ENCODE assay signal across 10 mouse cellular contexts in the genomic region with DNA sequence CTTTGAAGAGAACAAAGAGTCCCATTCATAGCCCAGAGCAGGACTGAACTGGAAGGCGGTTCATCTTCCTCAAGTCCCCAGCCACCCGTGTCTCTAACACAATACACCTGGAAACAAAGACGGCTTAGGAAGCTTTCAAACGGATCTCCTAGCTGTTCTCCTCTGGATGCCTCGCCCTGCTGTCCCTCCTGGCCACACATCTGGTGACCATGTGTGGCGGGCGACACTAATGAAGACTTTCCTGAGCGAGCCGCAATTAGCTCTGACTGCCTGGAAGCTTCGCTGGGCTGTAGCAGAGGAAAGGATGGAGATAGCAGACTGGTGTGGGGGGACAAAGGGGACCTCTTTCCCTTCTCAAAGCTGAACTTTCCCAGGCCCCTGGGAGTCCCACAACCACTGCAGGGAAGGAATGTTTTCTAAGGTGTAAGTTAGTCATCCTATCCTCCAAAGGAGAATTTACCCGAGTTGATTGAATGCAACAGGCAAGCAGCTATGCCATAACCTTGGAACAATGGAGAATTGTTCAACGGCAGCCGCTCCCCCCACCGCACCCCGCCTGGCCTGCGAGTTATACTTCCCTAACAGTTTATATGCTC.
A peak's percentile ranks its signal among the peaks of the same experiment; 100 is the strongest.
DNase-seq lines count a peak whose midpoint lies in the region; ATAC-seq and TF ChIP-seq lines count a peak whose summit lies in the region.
"Had no signal": no experiment of that assay in that cellular context is flagged by ENCODE, and none has a peak within 500 bp of the region (broad histone marks: within the 10 kb centered on the region; RNA-seq: fewer than 3 reads in every experiment).

No protein-coding gene starts in this region.

- H3K4me2 ChIP-seq in heart, embryonic 13.5 days, result 0 out of 2 replicates have a peak overlapping the region, but pooled peaks have one; percentile 10
- H3K4me2 ChIP-seq in embryonic facial prominence, embryonic 13.5 days, result peak overlapping the region; percentile 47
- 0 out of 2 replicates have a peak overlapping the region, but pooled peaks have one; percentile 16 for H3K4me2 ChIP-seq in neural tube, embryonic 13.5 days
- no peak overlapping the region for H3K4me2 ChIP-seq in liver, postnatal 0 days (ENCODE audit: low read depth, low read length)
- H3K4me2 ChIP-seq: stomach, embryonic 15.5 days had no signal

- TF ChIP-seq CTCF in left cerebral cortex, adult 2 months (IDR thresholded peaks at IDR 0.05), result no peak
- TF ChIP-seq CTCF in liver, postnatal 0 days (IDR thresholded peaks at IDR 0.05; ENCODE audit: low read depth), result no peak

- no peak for ATAC-seq in heart, embryonic 13.5 days (ENCODE audit: extremely low read depth, insufficient number of reproducible peaks, low FRiP score, low TSS enrichment)
- 0 out of 2 replicates have a peak, but pooled peaks have one; percentile 32 for ATAC-seq in embryonic facial prominence, embryonic 13.5 days (ENCODE audit: insufficient number of reproducible peaks, insufficient read depth, low FRiP score, low TSS enrichment, low read depth)
- no peak for ATAC-seq in neural tube, embryonic 13.5 days (ENCODE audit: low read depth)
- ATAC-seq in liver, postnatal 0 days, result no peak

- no peak overlapping the region for H3K9ac ChIP-seq in heart, embryonic 13.5 days
- H3K9ac ChIP-seq in embryonic facial prominence, embryonic 13.5 days, result peak overlapping the region; percentile 23; the same call in 1 of the 2 replicates
- H3K9ac ChIP-seq in neural tube, embryonic 13.5 days, result no peak overlapping the region
- H3K9ac ChIP-seq in liver, postnatal 0 days (replicated peaks), result no peak overlapping the region
- H3K9ac ChIP-seq: stomach, embryonic 15.5 days had no signal

- H3K4me1 ChIP-seq in heart, embryonic 13.5 days, result peaks cover 4% of the 10 kb centered on the region
- H3K4me1 ChIP-seq in embryonic facial prominence, embryonic 13.5 days, result peaks cover 11% of the 10 kb centered on the region
- H3K4me1 ChIP-seq in neural tube, embryonic 13.5 days (replicated peaks), result peaks cover 9% of the 10 kb centered on the region
- H3K4me1 ChIP-seq in liver, postnatal 0 days (ENCODE audit: insufficient read depth), result no peaks in the 10 kb centered on the region
- H3K4me1 ChIP-seq: stomach, embryonic 15.5 days had no signal

- no peak for DNase-seq in heart, adult 9 months (ENCODE audit: low spot score in 2 of 2)
- DNase-seq in large intestine, adult 2 months (ENCODE audit: low read depth, low spot score), result peak; percentile 6
- no peak for DNase-seq in left cerebral cortex, adult 2 months (ENCODE audit: extremely low spot score in 1 of 2, low spot score in 2 of 2)
- no peak for DNase-seq in urinary bladder, postnatal 36 days (ENCODE audit: low spot score in 2 of 2)
- no peak for DNase-seq in liver, postnatal 0 days
- DNase-seq: lung, postnatal 36 days had no signal

- H3K27ac ChIP-seq in heart, embryonic 13.5 days (replicated peaks), result no peak overlapping the region
- H3K27ac ChIP-seq in embryonic facial prominence, embryonic 13.5 days, result peak overlapping the region; percentile 64; the same call in 1 of the 2 replicates
- no peak overlapping the region for H3K27ac ChIP-seq in neural tube, embryonic 13.5 days (replicated peaks)
- H3K27ac ChIP-seq in left cerebral cortex, adult 2 months, result no peak overlapping the region
- no peak overlapping the region for H3K27ac ChIP-seq in liver, postnatal 0 days (ENCODE audit: low read depth)
- H3K27ac ChIP-seq: stomach, embryonic 15.5 days had no signal

- WGBS in heart, embryonic 13.5 days, result 57% methylated on average over 16 of the region's 16 CpGs
- WGBS in embryonic facial prominence, embryonic 13.5 days, result 15% methylated on average over 16 of the region's 16 CpGs
- 21% methylated on average over 16 of the region's 16 CpGs for WGBS in large intestine, adult 2 months
- 24% methylated on average over 16 of the region's 16 CpGs for WGBS in neural tube, embryonic 13.5 days
- 74% methylated on average over 16 of the region's 16 CpGs for WGBS in liver, postnatal 0 days (ENCODE audit: insufficient replicate concordance)

- no peak overlapping the region for H3K4me3 ChIP-seq in heart, embryonic 13.5 days
- H3K4me3 ChIP-seq in embryonic facial prominence, embryonic 13.5 days, result peak overlapping the region; percentile 0; the same call in 1 of the 2 replicates
- no peak overlapping the region for H3K4me3 ChIP-seq in neural tube, embryonic 13.5 days
- no peak overlapping the region for H3K4me3 ChIP-seq in left cerebral cortex, adult 2 months
- H3K4me3 ChIP-seq in liver, postnatal 0 days (ENCODE audit: low read depth, low read length), result no peak overlapping the region
- H3K4me3 ChIP-seq: stomach, embryonic 15.5 days had no signal

- H3K27me3 ChIP-seq in heart, embryonic 13.5 days (replicated peaks), result 0 out of 2 replicates have a peak, but pooled peaks cover 3% of the 10 kb centered on the region
- H3K27me3 ChIP-seq in embryonic facial prominence, embryonic 13.5 days, result no peaks in the 10 kb centered on the region
- H3K27me3 ChIP-seq in neural tube, embryonic 13.5 days, result no peaks in the 10 kb centered on the region
- no peaks in the 10 kb centered on the region for H3K27me3 ChIP-seq in liver, postnatal 0 days (ENCODE audit: insufficient read depth, low read length)
- H3K27me3 ChIP-seq: stomach, embryonic 15.5 days had no signal

- H3K9me3 ChIP-seq in heart, embryonic 13.5 days, result no peaks in the 10 kb centered on the region
- H3K9me3 ChIP-seq in embryonic facial prominence, embryonic 13.5 days, result no peaks in the 10 kb centered on the region
- H3K9me3 ChIP-seq in neural tube, embryonic 13.5 days, result no peaks in the 10 kb centered on the region
- no peaks in the 10 kb centered on the region for H3K9me3 ChIP-seq in liver, postnatal 0 days (ENCODE audit: low read length)
- H3K9me3 ChIP-seq: stomach, embryonic 15.5 days had no signal

- no peak for TF ChIP-seq EP300 in liver, postnatal 0 days (IDR thresholded peaks at IDR 0.05; ENCODE audit: low read depth)

- H3K36me3 ChIP-seq in heart, embryonic 13.5 days, result no peaks in the 10 kb centered on the region
- no peaks in the 10 kb centered on the region for H3K36me3 ChIP-seq in embryonic facial prominence, embryonic 13.5 days
- H3K36me3 ChIP-seq in neural tube, embryonic 13.5 days, result no peaks in the 10 kb centered on the region
- H3K36me3 ChIP-seq in liver, postnatal 0 days (replicated peaks; ENCODE audit: insufficient read depth, low read length), result no peaks in the 10 kb centered on the region
- H3K36me3 ChIP-seq: stomach, embryonic 15.5 days had no signal

- intact Hi-C loops in left cerebral cortex, adult 2 months (cut with DNase I), result no loop called here
